Mouse (Mus musculus) CH12.LX (cell line): ENCODE data around the gene Aym1.

Experiments
- CHD2 ChIP-seq: IDR thresholded peaks from 2 replicates; pipeline ENCODE4 v1.6.1; 2011; ENCODE audit warnings: low read length, improper control_type of control experiment
- EP300 ChIP-seq: IDR thresholded peaks from 2 replicates; pipeline ENCODE4 v1.6.1; 2011; ENCODE audit warnings: low read length, improper control_type of control experiment
- GABPA ChIP-seq: IDR thresholded peaks from 2 replicates; pipeline ENCODE4 v1.6.1; 2012; ENCODE audit warnings: low read depth, low read length, improper control_type of control experiment, inconsistent platforms; ENCODE audit not compliant: insufficient replicate concordance
- IRF4 ChIP-seq: IDR thresholded peaks from 2 replicates; pipeline ENCODE4 v1.6.1; 2014; ENCODE audit warnings: low read depth, mild to moderate bottlenecking, inconsistent platforms, low read length, improper control_type of control experiment
- JUND ChIP-seq: conservative IDR thresholded peaks from 2 replicates; pipeline ENCODE4 v1.6.1; 2011; ENCODE audit warnings: low read depth, low read length, improper control_type of control experiment
- MAFK ChIP-seq: IDR thresholded peaks from 2 replicates; pipeline ENCODE4 v1.6.1; 2011; ENCODE audit warnings: low read length, improper control_type of control experiment; ENCODE audit not compliant: insufficient replicate concordance
- NELFE ChIP-seq: IDR thresholded peaks from 2 replicates; pipeline ENCODE4 v1.6.1; 2011; ENCODE audit warnings: low read depth, low read length, improper control_type of control experiment
- POLR2A ChIP-seq: IDR thresholded peaks from 2 replicates; pipeline ENCODE4 v1.6.1; 2011; ENCODE audit warnings: low read depth, mild to moderate bottlenecking, improper control_type of control experiment, low read length
- TBP ChIP-seq: conservative IDR thresholded peaks from 2 replicates; pipeline ENCODE4 v1.6.1; 2011; ENCODE audit warnings: low read depth, low read length, improper control_type of control experiment
- UBTF ChIP-seq: IDR thresholded peaks from 2 replicates; pipeline ENCODE4 v1.6.1; 2012; ENCODE audit warnings: low read depth, mild to moderate bottlenecking, inconsistent platforms, low read length, improper control_type of control experiment, moderate library complexity

DNA sequence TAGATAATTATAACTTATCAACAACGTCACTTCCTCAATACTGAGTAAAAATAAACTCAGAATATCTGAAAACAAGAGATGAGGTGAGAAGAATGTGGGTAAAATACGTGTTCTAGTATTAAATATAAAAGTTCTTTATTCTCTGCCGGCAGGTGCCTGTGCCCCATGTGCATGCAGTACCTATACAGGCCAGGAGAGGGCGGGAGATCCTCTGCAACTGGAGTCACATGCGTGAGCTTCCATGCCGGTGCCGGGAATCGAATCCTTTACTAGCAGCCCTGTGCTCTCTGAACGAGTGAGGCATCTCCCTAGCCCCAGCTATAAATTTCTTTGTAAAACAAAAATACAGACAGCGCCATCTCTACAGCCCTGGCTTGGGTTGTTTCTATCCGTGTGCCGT lies 24.9 kb upstream of the Aym1 start:
- TF ChIP-seq UBTF: no peak
- TF ChIP-seq NELFE: no peak
- no peak for TF ChIP-seq JUND
- TF ChIP-seq EP300: no peak
- TF ChIP-seq GABPA: no peak
- no peak for TF ChIP-seq POLR2A
- no peak for TF ChIP-seq MAFK
- no peak for TF ChIP-seq CHD2
- TF ChIP-seq IRF4: no peak
- no peak for TF ChIP-seq TBP
